Mouse (Mus musculus) liver, postnatal 0 days (tissue): ENCODE results near the gene Cox7a1.

Experiments
- CTCF ChIP-seq: sonication (generic); IDR thresholded peaks from 2 replicates; pipeline ENCODE4 v1.5.1; 2016; ENCODE audit warnings: antibody characterized with exemption, low read depth
- EP300 ChIP-seq: IDR thresholded peaks from 2 replicates; pipeline ENCODE4 v1.6.1; 2016; ENCODE audit warnings: antibody characterized with exemption, low read depth, mild to moderate bottlenecking

DNA sequence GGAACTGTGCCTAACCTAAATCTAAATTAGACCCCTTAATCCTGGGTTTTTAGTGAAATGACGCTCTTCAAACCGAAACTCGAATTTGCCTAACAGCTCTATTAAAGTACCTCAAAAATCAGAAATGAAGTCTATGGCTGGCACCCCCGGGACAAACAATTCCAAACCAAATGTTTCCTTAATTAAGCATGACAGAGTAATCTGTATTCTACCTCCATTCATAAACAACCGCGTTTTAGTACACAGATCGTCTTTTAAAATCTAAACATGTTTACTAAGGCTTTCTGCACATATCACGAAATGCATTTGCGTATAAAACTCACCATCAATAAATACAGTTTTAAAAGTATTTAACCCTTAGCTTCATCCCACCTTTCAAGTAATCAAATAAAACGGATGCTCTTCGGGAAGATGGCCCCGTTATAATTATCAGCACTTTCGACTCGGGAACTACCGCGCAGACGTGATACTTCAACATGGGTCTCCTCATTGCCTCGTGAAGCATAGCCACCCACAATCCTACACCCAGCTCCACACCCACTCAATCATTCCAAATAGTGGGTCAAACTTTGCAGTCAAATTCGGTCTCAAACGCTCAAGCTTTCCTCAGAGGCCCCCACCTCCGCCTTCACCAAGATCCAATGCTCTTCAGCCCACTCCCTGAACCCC is 14.9 kb upstream of the Cox7a1 start:
- TF ChIP-seq EP300 = no peak
- no peak for TF ChIP-seq CTCF
